Mouse (Mus musculus) retina, adult 2 months (tissue): ENCODE data around the gene 4933415A04Rik.

Experiments
- DNase-seq: peaks from one replicate; pipeline ENCODE4 v3.0.0-alpha.2; 2012; ENCODE audit warnings: low read depth, low spot score

4933415A04Rik gene

DNA sequence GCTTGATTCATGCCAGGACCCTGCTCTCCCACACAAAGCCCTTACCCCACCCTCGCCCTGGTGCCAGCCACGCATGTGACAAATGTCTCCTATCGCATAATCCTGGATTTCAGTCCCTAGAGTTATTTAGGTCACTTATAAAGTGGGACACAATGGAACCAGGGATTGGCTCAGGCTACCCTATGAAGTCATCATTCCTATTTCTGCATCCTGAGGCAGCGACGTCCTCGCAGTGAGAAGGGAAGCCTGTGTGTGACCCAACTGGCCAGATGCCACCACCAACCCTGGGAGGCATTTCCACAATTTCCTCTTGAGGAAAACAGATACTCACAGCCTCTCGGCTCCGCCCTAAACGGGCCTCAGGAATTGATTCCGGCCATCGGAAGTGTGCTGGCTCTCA is 17.2 kb upstream of the 4933415A04Rik start:
- DNase-seq, result peak; percentile 45

GRCm38 (mm10) chr11:43575061-43575375 is 11.8 kb upstream of the 4933415A04Rik start:
- DNase-seq, result no peak

DNA sequence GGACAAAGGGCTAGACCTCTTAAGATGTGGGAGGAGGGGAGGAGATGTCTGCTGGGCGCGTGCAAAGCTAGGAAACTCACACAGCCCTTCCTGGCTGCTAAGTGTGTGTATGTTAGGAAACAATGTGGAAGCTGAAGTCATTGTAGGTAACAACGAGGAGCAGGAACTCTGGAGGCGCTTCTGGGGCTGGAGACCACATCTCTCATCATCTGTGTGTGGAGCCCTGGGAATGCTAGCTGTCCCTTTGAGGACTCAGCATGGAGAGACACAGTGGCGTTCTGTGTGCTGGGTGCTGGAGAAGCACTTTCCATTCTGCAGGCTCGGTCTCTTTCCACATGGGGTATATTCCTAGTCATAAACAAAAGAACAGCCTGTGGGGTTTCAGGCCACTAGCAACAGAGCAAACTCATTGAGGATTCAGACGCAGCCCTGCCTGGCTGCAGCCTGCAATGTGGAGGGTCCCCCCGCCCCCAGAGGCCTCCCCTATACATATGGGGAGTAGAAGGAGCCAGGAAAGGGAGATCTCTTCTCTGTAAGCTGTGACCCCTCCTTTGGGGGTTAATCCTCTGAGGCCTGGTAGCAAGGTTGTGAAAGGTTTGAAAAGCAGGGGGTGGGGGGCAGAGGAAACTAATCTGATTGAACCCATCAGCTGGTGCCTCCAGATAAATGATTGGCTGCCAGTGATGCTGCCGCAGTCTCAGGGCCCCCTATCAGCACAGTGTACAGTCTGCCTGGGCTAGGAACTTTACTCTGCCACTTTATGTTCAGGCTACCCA is 11.3 kb upstream of the 4933415A04Rik start:
- DNase-seq, result no peak

DNA sequence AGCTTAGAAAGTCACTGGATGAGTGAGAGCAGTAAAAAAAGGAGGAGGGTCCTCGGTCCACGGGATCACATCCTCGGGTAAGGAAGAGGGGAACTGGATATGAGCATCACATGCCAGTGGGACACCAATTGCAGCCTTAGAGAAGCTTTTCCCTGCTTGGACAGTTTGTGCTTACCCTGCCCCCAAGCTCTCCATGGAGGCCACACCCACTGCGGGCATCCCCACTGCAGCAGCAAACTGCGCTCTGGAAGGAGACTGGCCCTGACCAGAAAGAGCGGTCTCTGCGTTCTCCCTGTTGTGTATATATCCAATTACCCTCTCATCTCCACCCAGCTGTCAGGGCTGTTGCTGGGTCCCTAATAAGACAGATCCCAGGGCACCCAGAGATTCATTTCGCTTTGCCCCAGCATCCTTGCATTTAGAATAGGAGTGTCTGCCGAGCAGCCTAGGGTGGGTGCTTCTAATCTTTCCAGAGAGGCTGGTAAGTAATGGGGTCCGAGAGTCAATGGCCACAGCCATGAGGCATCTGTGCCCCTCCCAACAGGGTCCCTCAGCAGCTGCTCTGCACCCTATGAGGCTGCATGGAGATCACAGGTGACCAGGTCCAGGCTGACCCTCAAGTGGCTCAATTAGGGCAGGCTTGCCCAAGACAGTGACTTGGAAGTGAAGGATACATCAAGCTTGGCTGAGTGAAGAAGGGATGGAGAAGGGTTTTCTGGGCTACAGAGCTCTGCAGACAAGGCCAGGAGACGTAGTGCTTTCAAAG is 8.9 kb upstream of the 4933415A04Rik start:
- DNase-seq, result no peak

DNA sequence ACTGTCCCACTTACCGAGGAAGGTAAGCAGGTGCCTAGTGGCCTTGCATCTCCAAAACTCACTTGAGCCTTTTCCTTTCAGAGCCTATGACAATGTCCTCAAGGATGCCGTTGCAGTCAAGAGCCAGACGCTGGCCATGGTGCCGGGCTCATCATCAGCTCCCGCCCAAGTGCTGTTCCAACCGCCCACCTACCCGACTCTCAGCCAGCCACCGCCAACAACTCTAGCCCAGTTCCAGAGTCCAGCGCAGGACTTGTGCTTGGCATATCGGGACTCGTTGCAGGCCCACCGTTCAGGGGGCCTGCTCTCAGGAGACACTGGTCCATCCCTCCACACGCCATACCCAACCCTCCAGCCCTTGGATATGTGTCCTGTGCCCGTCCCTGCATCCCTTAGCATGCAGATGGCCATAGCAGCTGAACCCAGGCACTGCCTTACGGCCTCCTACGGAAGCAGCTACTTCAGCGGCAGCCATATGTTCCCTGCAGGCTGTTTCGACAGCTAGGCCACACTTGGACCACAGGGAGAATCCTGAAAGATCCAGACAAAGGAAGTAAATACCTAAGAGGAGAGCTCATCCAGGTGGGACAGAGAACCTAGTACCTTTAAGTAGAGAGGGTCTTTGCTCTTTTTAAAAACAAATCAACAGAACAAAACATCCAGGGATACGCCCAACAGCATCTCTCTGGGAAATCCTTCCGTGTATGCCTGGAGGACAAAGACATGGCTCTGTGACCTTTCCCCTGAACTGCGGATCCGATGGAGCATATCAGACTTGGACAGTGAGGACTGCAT is 1.4 kb upstream of the 4933415A04Rik start:
- no peak for DNase-seq

DNA sequence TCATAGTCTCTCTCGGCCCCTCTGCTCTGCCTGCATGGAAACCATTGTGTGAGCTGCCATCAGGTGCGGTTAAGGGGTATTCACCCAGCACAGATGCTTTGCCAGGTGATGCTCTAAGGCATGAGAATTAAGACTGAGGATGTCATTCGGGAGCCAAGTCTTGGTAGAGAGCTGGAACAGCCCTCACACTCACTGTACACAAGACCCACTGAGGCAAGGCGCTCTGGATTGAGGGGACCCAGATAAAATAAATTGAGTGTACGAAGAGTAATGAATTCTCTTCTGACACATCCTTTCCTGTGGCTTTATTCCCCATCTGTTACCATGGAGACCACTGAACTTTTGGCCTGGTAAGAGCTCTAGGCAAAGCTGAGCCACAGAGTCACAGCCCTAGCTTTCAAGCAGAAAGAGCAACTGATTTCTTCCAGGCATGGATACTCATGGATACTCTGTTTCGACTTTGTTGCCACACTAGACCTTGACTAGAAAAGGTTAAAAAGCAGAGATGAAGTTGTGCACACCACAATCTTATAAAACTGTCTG is 2.8 kb downstream of the 4933415A04Rik start:
- DNase-seq, result no peak

DNA sequence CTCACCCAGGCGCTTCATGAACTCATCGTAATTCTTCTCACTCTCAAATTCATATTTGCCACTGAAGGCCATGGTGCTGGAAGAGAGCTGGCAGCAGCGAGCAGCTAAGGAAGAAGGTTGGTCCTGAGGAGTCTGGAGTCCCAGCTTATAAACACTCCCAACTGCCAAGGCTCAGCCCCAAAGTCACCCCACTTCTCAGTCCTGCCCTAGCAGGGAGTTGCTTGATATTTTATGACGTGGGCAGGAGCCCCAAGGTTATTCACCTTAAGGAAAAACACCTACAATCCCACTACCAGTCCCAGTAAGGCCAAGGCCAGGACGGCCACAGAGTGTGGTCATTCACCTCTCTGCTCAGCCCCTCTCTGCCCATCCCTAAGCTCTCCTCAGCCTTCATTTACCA is 14.6 kb downstream of the 4933415A04Rik start, which contains the start of gene Fabp6:
Gene Fabp6 (minus strand): TSS at position 101 of the 400 bp plus-strand sequence.
- DNase-seq, result no peak

DNA sequence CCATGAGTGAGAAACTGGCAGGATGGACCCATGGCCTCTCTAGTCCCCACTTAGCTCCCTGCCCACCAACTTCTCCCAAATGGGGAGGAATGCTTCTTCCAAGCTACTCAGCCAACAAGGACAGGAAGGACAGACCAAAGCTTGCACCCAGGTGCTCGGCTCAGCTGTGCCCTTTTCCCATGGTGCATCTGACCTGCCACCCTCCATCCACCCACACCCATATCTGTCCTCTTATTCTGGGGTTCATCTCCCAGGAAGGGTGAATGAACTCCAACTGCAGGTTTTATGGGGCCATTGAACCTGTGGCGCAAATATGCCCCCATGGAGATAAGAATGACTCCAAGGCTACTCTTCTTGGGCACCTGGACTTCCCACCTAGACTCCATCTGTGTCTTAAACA is 17.4 kb downstream of the 4933415A04Rik start:
- DNase-seq, result no peak

DNA sequence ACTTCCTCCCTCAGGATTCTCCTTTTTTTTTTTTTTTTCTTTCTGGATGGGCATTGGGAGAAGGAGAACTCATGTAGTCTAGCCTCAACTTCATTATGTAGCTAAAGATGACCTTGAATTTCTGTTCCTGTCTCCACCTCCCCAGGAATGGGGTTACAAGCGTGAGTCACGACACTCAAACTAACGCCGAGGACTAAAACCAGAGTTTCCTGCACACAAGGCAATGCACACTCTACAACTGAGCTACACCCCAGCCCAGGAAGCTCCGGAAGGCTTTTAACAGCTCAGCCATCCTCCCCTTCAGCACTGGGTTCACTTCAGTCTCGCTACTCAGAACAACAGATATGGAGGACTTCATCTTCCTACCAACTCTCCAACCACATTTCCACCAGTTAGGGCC is 18.1 kb downstream of the 4933415A04Rik start:
- no peak for DNase-seq

GRCm38 (mm10) chr11:43605859-43606258 is 19.0 kb downstream of the 4933415A04Rik start:
- no peak for DNase-seq

- no peak for DNase-seq
Measured at GRCm38 (mm10) chr11:43608440-43608839, 21.6 kb downstream of the 4933415A04Rik start.

- DNase-seq, result no peak
Measured at GRCm38 (mm10) chr11:43610006-43610661, 23.3 kb downstream of the 4933415A04Rik start.

- DNase-seq, result no peak
Measured at GRCm38 (mm10) chr11:43610662-43611033, 23.8 kb downstream of the 4933415A04Rik start.

DNA sequence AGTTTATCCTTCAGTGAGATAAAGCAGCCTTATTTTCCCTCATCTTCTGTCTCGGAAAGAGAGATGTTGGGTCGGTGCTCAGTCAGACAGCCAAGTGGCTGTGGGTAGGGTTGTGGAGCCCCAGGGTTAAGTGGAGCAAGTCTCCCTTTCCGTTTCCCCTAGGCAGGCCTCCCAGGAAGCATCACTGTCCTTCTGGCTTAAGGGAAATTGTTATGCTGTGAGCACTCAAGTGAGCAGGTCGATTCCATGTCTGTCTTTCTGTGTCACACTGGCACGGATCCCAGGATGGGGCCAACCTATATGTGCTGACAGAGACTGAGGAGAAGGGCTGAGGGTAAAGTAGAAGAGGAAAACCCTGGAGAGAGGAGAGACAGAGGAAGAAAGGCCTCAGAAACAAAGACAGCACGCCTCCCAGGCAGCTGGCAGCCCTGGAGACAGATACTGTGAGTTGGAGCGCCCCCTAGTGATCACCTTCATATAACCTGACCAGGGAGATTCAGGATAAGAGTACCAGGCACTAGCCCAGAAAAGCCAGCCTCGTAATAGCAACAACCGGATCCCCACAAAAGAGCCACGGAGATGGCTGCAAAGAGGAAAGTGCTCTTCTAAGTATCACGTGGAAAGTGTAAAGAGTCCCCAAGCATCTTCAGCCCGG is 26.1 kb downstream of the 4933415A04Rik start:
- DNase-seq, result peak; percentile 61

- no peak for DNase-seq
Measured at GRCm38 (mm10) chr11:43617924-43618323, 31.1 kb downstream of the 4933415A04Rik start.

GRCm38 (mm10) chr11:43618403-43618802 is 31.6 kb downstream of the 4933415A04Rik start:
- no peak for DNase-seq

- no peak for DNase-seq
Measured at GRCm38 (mm10) chr11:43621769-43622168, 34.9 kb downstream of the 4933415A04Rik start.

DNA sequence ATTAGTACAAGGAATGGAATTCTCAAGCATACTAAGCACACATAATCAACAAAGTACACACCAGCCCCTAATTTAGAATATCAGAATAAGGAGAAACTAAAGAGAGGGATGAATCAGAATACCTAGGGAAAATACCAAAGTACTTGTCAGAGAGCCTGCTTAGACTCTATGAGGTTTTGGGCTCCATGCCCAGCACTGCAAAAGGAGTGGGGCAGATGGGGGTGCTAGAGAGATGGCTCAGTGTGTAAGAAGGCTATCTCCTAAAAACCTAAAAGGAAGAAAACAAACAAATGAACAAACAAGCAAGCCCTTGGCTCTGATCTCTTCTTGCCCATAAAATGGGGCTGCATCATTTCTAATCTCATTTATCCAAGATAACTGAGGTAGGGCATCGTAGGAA is 37.5 kb downstream of the 4933415A04Rik start:
- no peak for DNase-seq

DNA sequence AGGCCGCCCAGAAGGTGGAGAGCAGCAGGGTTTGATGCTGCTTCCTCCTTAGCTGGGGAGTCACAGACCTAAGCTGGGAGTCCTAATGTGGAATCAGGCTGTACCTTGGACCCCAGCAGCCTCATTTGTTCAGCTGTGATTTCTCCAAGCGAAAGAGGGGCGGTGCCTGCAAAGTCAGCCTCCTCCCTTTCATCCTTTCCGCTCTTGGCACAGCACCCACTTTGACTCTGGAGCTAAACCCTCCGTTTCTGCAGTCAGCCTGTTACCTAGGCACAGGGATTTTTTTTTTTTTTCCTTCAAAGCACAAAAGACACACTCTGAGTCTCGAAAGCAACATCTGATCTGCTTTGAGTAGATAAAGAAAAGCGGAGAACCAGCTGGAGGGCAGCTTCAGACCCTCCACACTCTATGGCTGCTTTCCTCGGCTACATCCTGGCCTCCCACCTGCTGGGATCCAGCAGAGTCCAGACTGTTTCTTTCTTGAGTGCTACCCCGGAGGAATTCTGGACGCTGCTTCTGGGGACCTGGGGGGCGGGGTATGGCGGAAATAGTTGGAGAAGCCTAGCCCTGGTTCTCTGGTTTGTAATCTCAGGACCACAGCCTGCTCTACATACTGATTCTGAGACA is 39.6 kb downstream of the 4933415A04Rik start:
- no peak for DNase-seq

DNA sequence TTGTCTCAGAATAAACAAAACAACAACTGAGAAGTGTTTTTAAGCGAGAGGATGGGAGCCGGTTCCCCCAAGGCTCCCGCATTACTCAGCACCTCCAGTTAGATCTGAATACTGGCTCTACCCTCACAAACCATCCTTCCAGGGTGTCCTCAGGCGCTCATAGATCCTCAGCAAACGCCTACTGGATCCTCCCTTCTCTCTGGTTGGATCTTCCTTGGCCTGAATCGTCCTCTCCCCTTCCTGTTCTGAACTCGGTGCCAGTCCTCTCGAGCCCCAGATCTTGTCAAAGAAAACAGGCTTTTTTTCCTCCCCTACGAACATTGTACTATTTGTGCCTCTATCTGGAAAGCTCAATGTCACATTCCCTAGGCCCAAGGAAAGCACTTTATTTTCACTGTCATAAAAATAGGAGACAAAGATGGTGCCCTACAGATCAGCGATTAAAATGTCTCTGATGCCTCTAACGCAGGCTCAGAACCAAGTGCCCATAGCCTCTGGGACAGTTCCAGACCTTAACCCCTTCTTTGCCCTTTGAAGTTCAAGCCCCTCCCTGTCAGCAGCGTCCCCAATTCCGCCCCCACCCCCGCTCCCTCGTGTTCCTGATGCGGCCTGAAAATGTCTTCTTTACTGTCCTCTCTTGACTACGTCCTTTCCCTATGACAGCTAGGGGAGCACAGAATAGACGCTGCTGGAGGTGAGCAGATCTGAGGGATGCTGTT is 40.2 kb downstream of the 4933415A04Rik start:
- no peak for DNase-seq
